Mouse (Mus musculus): Measurements from ENCODE around the gene BC055324. TPM values are rescaled to one million over a fixed set of nuclear protein-coding genes. Genes with fewer than 3 reads are reported as not detected.

BC055324 gene
- total RNA-seq, 2 experiments from 2014 or later, result 0.96 to 1.2 TPM

GRCm38 (mm10) chr1:163898291-163898764 lies 96.3 kb downstream of the BC055324 start:
- DNase-seq (ENCODE audit: low spot score in 2 of 2), result no peak
- intact Hi-C loops (cut with DNase I), result no loop called here

Other genes starting within 250 kb of the BC055324 start
- gene Kifap3, start 215.2 kb downstream of the BC055324 start, total RNA-seq (2021), result 100 to 1,000 TPM; 196 to 202 TPM
- gene Scyl3, start 65.7 kb downstream of the BC055324 start, total RNA-seq (2021), result 10 to 100 TPM; 22.1 to 26.6 TPM
- 1 to 10 TPM; 5.0 to 5.3 TPM for gene Mettl18, start 93 bp upstream of the BC055324 start, total RNA-seq (2021)
- under 1 TPM in 1 of 2 experiments, not detected in 1; 0.10 TPM for gene Sele, start 53.4 kb upstream of the BC055324 start, total RNA-seq (2021)
- gene Sell, start 67.2 kb upstream of the BC055324 start, total RNA-seq (2021), result not detected
- gene Selp, start 120.5 kb upstream of the BC055324 start, total RNA-seq (2021), result not detected
- gene F5, start 157.0 kb upstream of the BC055324 start, total RNA-seq (2021), result under 1 TPM; 0.42 to 0.52 TPM

All from left cerebral cortex, postnatal 36 days (tissue).